Mouse (Mus musculus) stomach, postnatal 0 days (tissue): Measurements from ENCODE around the gene Plod2.

ENCODE experiments used
- CTCF ChIP-seq: IDR thresholded peaks from 2 replicates; pipeline ENCODE4 v1.5.1; 2016; ENCODE audit warnings: antibody characterized with exemption, low read depth, mild to moderate bottlenecking, moderate library complexity
- EP300 ChIP-seq: optimal IDR thresholded peaks from 2 replicates; pipeline ENCODE3; 2016; ENCODE audit warnings: antibody characterized with exemption

GRCm38 (mm10) chr9:92546446-92546845, 4.4 kb downstream of the Plod2 start:
- TF ChIP-seq CTCF = no peak
- no peak for TF ChIP-seq EP300
